Mouse (Mus musculus) MEL-GATA-1-ER (cell line): ENCODE results near the gene Tlr13.
A peak's percentile ranks its signal among the peaks of the same experiment; 100 is the strongest.
"Not testable (repeated sequence)": the region's sequence is repeated elsewhere in the genome, so short reads cannot be mapped to it uniquely, and the experiment has no call there.

Experiments
- DNase-seq: peaks from one replicate; pipeline ENCODE4 v3.0.0-alpha.2; 2012; ENCODE audit warnings: low read depth; ENCODE audit errors: extremely low read depth

Gene Tlr13

GRCm38 (mm10) chrX:106186713-106187649 lies 44.0 kb downstream of the Tlr13 start, which contains the start of gene Pgk1:
Pgk1 (plus strand) TSS chrX:106187100.
- DNase-seq, result peak; percentile 99

GRCm38 (mm10) chrX:106187737-106188136 lies 44.7 kb downstream of the Tlr13 start:
- no peak for DNase-seq

GRCm38 (mm10) chrX:106189356-106189755 lies 46.4 kb downstream of the Tlr13 start:
- peak; percentile 72 for DNase-seq

GRCm38 (mm10) chrX:106190091-106190490 lies 47.1 kb downstream of the Tlr13 start:
- DNase-seq, result no peak

- not testable (repeated sequence) for DNase-seq
These were observed 51.4 kb downstream of the Tlr13 start for GRCm38 (mm10) chrX:106194361-106194760.

- DNase-seq, result no peak
These were observed 54.3 kb downstream of the Tlr13 start for GRCm38 (mm10) chrX:106197308-106197707.

GRCm38 (mm10) chrX:106198904-106199303 lies 55.9 kb downstream of the Tlr13 start:
- DNase-seq, result no peak

- DNase-seq, result no peak
These were observed 66.1 kb downstream of the Tlr13 start for GRCm38 (mm10) chrX:106209100-106209499.
